Mouse (Mus musculus) left cerebral cortex, postnatal 10 days (tissue): ENCODE data around the gene Ube2l3. TPM values are rescaled to one million over a fixed set of nuclear protein-coding genes. Genes with fewer than 3 reads are reported as not detected.
A peak's percentile ranks its signal among the peaks of the same experiment; 100 is the strongest.
"Not testable (repeated sequence)": the region's sequence is repeated elsewhere in the genome, so short reads cannot be mapped to it uniquely, and the experiment has no call there.

Experiments used
- DNase-seq, 2 experiments: peaks; one replicate each; pipeline ENCODE4 v3.0.0; 2021 to 2022; ENCODE audit warnings: low spot score in 2 of 2, mixed read lengths in 1 of 2; ENCODE audit errors: extremely low spot score in 1 of 2
- intact Hi-C: fragments of 180-260 bp; cut with DNase I; formaldehyde crosslinking; loops from one replicate; pipeline ENCODE4 v1.15.1; 2025
- total RNA-seq, 2 experiments: library from RNA; stranded (reverse); gene quantifications; 2 replicates each; pipeline ENCODE4 v1.2.3; 2021

Ube2l3 gene
- total RNA-seq, 2 experiments from 2014 or later, result 149 to 151 TPM

DNA sequence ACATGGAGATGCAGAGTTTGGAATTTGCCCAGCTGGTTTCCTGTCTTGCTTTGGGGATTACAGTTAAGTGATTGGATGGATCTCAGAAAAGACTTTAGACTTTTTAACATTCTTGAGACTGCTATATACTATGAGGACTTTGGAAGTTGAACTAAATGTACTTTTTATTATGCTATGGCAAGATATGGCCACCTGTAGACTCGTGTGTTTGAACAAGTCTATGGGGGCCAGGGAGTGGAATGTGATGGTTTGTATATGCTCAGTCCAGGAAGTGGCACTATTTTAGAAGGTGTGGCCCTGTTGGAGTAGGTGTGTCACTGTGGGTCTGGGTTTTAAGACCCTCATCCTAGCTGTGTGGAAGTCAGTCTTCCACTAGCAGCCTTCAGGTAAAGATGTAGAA is 37.0 kb downstream of the Ube2l3 start:
- not testable (repeated sequence) for DNase-seq

GRCm38 (mm10) chr16:17154346-17154745 is 48.1 kb downstream of the Ube2l3 start:
- no peak for DNase-seq
- intact Hi-C loops, result no loop called here

More for the DNA sequence above, 37.0 kb downstream of the Ube2l3 start:
- intact Hi-C loops, result not testable (repeated sequence)

GRCm38 (mm10) chr16:17151874-17152273 is 50.6 kb downstream of the Ube2l3 start:
- intact Hi-C loops, result no loop called here
- no peak for DNase-seq

- intact Hi-C loops, result no loop called here
- no peak for DNase-seq
Measured at GRCm38 (mm10) chr16:17150520-17151258, 51.8 kb downstream of the Ube2l3 start.

DNA sequence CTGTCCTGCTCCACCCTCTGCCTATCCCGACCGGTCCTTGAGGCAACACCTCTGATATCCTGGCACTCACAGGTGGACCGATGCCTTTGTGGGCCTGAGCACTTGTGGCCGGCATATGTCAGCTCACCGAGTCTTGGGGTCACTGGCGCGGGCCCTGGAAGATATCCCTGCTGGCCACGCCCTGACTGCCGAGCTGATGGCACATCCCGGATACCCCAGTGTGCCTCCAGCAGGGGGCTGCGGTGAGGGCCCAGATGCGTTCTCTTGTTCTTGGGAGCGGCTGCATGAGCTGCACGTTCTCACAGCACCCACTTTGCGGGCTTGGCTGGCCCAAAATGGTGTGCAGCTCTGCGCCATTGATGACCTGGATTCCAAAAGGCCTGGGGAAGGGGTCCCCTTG is 54.4 kb downstream of the Ube2l3 start:
- peak in 1 of 2 experiments; percentile 64 for DNase-seq
- intact Hi-C loops, result no loop called here

GRCm38 (mm10) chr16:17147391-17147929 is 55.0 kb downstream of the Ube2l3 start:
- intact Hi-C loops, result no loop called here
- DNase-seq, result peak in 1 of 2 experiments; percentile 60

- intact Hi-C loops, result no loop called here
Measured at GRCm38 (mm10) chr16:17146772-17147235, 55.6 kb downstream of the Ube2l3 start, which contains the start of gene Ccdc116. Gene Ccdc116 (minus strand): TSS chr16:17147229.

DNA sequence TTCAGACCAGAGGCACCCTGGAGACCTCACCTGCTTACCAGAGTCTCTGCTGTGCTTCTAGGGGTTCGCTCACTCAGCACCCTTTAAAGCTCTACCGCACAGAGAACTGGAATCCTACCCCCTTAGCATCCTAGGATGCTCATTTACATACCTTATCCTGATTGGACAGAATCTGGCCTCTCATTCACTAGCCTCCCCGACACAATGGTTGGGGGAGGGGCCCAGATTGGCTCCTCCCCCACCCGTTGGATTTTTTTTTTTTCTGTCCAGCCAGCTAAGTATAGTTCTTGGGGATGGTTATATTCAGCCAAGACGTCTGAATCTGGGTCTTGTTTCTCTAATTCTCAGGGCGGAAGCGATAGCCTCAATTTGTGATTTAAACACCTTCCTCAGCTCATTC is 58.1 kb downstream of the Ube2l3 start, which contains the start of gene Ydjc:
TSS of gene Ydjc (plus strand) at position 283 of the 400 bp plus-strand sequence.
- DNase-seq, result no peak
- intact Hi-C loops, result no loop called here

More at GRCm38 (mm10) chr16:17146772-17147235, 55.6 kb downstream of the Ube2l3 start, which contains the start of gene Ccdc116:
- DNase-seq, result peak; percentile 65 to 90

GRCm38 (mm10) chr16:17137355-17137754 is 65.1 kb downstream of the Ube2l3 start:
- no peak for DNase-seq
- intact Hi-C loops, result no loop called here

DNA sequence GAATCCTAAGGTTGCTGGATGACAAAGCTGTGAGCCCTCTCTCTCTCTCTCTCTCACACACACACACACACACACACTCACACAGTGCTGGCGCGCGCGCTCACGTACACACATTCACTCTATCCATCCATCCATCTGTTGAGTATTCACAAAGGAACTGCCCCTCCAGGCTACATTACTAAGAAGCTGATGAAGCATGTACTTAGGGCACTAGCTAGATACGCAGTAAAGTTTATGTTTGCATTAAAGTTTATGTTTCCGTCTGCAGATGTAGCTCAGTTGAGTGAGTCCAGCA is 69.6 kb downstream of the Ube2l3 start:
- intact Hi-C loops, result loop anchor here (5.0 kb wide), 1 partner anchor 144 kb away; the partner anchor contains the start of gene Tmem191c
- no peak for DNase-seq

- peak; percentile 96 to 98 for DNase-seq
- intact Hi-C loops, result loop anchor here (5.0 kb wide), 1 partner anchor 145 kb away; the partner anchor contains the start of gene Tmem191c
Measured at GRCm38 (mm10) chr16:17132089-17132905, 70.2 kb downstream of the Ube2l3 start, which contains the start of gene Sdf2l1. Gene Sdf2l1 (minus strand): TSS chr16:17132383.

DNA sequence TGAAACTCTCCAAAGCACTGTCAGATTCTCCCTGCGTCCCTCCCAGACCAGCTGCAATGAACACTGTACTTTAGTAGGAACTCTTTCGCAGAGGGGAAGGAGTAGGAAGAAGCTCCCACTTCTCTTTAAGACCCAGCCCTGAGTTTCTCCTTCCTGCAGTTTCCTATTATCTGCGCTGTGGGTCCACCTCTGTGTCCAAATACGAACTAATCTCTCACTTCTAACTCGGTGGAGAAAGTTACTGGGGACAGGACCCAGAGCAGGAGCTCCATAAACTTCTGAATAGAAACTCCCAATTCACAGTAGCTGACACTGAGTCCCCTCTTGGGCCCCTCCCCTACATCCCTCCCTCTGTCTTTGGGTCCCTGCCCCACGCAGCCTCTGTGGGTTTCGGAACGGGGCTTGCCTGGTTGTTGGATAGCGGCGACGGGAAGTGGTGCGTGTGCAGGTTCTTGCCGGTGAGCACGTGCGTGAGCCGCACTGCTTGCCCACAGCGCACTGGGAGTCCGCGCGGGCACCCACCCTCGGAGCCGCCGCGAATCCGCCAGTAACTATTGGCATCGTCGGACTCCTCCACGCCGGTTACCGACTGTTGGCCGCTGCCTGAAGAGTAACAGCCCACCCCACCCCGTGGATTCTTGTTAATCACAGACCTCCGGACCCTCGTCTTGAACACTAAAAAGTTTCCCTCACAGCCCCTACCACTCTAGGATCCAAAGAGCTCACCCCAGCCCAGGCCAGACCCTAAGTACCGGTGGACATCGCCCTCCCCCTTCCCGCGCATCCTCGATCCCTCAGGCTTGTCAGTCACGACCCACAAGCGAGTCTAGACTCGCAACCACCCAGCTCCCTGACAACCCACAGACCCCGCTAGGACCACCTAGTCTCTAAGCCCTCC is 71.0 kb downstream of the Ube2l3 start:
- intact Hi-C loops, result loop anchor here (5.0 kb wide), 1 partner anchor 146 kb away; the partner anchor contains the start of gene Tmem191c
- DNase-seq, result peak in 1 of 2 experiments; percentile 44

- intact Hi-C loops, result no loop called here
- DNase-seq, result peak in 1 of 2 experiments; percentile 61
Measured at GRCm38 (mm10) chr16:17127292-17127691, 75.2 kb downstream of the Ube2l3 start.

DNA sequence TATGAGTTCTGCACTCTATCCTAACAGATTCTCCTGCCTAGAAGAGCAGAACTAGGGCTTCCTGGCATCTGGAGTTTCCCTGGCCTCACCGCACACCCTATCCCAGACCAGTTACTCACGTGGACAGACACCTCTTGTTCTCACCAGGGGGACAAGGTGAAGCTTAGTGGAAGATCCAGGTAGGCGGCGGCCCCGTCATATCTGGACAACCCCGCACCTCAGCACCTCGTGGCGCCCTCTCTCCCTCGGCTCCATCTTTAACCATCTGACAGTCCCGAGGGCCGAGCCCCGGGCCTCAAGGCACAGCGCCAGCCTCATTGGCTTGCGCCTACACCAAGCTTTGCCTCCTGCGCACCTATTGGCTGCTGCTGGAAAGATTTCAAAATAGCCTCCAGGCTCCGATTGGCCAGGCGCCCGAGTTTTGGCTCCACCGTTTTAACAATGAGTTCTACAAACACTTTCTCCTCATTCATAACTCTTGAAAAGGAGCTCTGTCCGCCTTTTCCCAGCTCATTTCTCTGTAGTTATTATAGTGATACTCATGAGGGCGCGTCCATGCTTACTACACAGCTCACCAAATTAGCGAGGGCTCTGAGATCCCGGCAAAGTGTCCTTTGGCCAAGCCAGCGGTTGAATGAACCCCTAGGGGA is 77.5 kb downstream of the Ube2l3 start, which contains the start of gene 2610318N02Rik:
TSS of gene 2610318N02Rik (minus strand) at position 297 of the 650 bp plus-strand sequence.
- DNase-seq, result peak; percentile 42 to 84
- intact Hi-C loops, result no loop called here

- no peak for DNase-seq
- intact Hi-C loops, result no loop called here
Measured at GRCm38 (mm10) chr16:17124119-17124870, 78.2 kb downstream of the Ube2l3 start.

DNA sequence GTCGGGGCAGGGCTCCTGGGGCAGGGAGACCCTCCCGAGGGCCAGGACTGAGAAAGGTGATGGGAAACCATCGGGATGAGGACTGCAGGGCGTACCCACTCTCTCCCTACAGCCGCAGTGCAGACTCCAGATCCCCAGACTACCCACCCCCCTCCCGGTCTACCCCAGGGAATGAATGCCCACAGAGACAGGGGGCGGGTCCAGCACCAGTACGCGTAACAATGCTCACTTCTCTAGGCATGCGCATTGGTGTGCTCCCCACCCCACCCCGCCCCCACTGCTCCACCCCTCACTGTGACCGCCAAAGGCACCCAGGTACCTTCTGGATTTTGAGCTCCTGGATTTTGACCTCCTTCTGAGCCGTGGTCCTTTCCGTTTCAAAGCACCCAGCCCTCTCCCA is 80.9 kb downstream of the Ube2l3 start:
- no peak for DNase-seq
- intact Hi-C loops, result no loop called here

DNA sequence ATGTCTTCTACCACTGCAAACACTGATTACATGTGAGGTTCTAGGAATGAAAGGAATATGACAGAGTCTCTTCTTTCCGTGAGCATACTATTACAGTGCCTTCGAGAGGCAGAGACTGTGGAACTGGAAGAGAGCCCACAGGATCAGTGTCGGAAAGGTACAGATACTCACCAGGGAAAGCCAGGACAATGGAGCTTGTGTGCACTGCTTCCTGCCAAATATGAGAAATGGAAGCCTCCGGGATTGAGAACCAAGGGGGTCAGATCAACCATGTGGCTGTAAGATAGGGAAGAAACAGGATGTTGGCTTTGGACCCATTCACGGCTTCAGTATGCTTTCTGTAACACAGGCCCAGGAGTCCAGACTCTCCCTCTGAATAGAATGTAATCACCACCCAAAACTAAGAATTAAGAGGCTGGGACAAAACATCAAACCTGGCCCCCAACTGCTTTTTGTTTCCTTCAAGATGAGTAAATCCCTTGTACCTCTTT is 85.1 kb downstream of the Ube2l3 start:
- intact Hi-C loops, result no loop called here
- no peak for DNase-seq
